Mouse (Mus musculus) forebrain, embryonic 16.5 days (tissue): Measurements from ENCODE around the gene Zfp653. TPM values are rescaled to one million over a fixed set of nuclear protein-coding genes. Genes with fewer than 3 reads are reported as not detected.
A peak's percentile ranks its signal among the peaks of the same experiment; 100 is the strongest.

Experiments
- ATAC-seq: fragments of 200-750 bp; cut with Nextera tagmentation; 2 replicates; pipeline ENCODE4 v1.8.0; 2017; ENCODE audit warnings: mild to moderate bottlenecking, moderate library complexity
- H3K27ac ChIP-seq: fragments of 300-500 bp; sonication (generic); 2 replicates; pipeline ENCODE4 v1.5.1; 2014; ENCODE audit warnings: low read length, control low read depth
- H3K27me3 ChIP-seq: fragments of 300-500 bp; sonication (generic); replicated peaks from 2 replicates; pipeline ENCODE4 v1.6.1; 2014; ENCODE audit warnings: low read length; ENCODE audit not compliant: control insufficient read depth, insufficient read depth
- H3K36me3 ChIP-seq: fragments of 300-500 bp; sonication (generic); 2 replicates; pipeline ENCODE4 v1.6.1; 2014; ENCODE audit not compliant: control insufficient read depth, insufficient read depth
- H3K4me1 ChIP-seq: fragments of 300-500 bp; sonication (generic); replicated peaks from 2 replicates; pipeline ENCODE4 v1.6.1; 2014; ENCODE audit warnings: low read length; ENCODE audit not compliant: control insufficient read depth, insufficient read depth
- H3K4me2 ChIP-seq: fragments of 300-500 bp; sonication (generic); 2 replicates; pipeline ENCODE4 v1.6.1; 2014; ENCODE audit warnings: mild to moderate bottlenecking, low read length, control low read depth
- H3K4me3 ChIP-seq: fragments of 300-500 bp; sonication (generic); replicated peaks from 2 replicates; pipeline ENCODE4 v1.5.1; 2014; ENCODE audit warnings: mild to moderate bottlenecking, low read length, control low read depth
- H3K9ac ChIP-seq: fragments of 300-500 bp; sonication (generic); replicated peaks from 2 replicates; pipeline ENCODE4 v1.6.1; 2014; ENCODE audit warnings: low read depth, low read length, control low read depth
- H3K9me3 ChIP-seq: fragments of 300-500 bp; sonication (generic); 2 replicates; pipeline ENCODE4 v1.6.1; 2016; ENCODE audit warnings: low read length; ENCODE audit not compliant: control insufficient read depth
- WGBS: fragments of 180-500 bp; shearing (Covaris S2); extraction: QIAGEN DNeasy Blood & Tissue Kit; methylation state at CpG from one replicate; pipeline ENCODE4 v1.1.7; 2014; 5-methylcytosine and 5-hydroxymethylcytosine counted together
- polyA plus RNA-seq: library from polyadenylated mRNA; unstranded; fragments of >200 nt; fragmentation: Nextera tagmentation; extraction: Ambion mirVana; gene quantifications from 2 replicates; pipeline ENCODE4 v1.2.1, GENCODE M21; 2015

Zfp653 gene
- polyA plus RNA-seq, 1 experiment from 2014 or later, result 22.4 TPM

DNA sequence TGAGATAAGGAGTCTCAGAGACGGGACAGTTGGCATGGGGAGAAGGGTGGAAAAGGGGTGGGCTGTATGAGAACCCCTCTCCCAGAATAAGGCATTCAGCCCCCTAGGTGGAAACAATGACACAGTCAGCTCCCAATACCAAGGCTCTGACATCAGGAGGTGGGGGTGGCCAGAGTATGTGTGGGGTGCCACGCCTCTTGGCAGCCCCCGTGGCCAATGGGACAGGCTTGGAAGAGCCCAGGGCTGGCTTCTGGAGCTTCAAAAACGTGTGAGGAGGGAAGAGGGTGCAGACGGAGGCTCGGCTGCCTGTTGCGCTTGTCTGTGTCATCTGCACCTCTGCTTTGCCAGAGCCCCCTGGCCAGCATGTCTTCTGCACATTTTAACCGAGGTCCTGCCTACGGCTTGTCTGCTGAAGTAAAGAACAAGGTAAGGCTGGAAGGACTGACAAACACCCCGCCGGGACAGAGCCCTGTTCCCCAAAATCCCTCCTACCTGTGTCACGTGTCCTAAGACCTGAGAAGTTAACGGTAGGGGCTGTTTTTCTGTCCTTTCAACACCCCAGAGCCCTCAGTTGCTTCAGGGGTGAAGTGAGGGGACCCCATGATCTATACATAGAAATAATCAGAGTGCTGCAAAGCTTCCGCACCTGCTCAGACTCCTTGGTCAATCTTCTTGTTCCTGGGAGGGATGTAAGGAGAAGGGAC lies 28.0 kb upstream of the Zfp653 start, which contains the start of gene Cnn1:
TSS of gene Cnn1 (plus strand) at position 224 of the 704 bp plus-strand sequence.
- H3K27me3 ChIP-seq, result peaks cover 27% of the 10 kb centered on the region
- WGBS, result 9% methylated on average over 14 of the region's 14 CpGs
- no peak within 1 kb of the TSS for H3K4me3 ChIP-seq
- H3K36me3 ChIP-seq, result no peaks in the 10 kb centered on the region
- no peak within 1 kb of the TSS for H3K9ac ChIP-seq
- H3K9me3 ChIP-seq, result no peaks in the 10 kb centered on the region
- H3K4me2 ChIP-seq, result no peak within 1 kb of the TSS
- H3K4me1 ChIP-seq, result peaks cover 3% of the 10 kb centered on the region; the same call in 1 of the 2 replicates
- H3K27ac ChIP-seq, result no peak within 1 kb of the TSS
- no peak for ATAC-seq

DNA sequence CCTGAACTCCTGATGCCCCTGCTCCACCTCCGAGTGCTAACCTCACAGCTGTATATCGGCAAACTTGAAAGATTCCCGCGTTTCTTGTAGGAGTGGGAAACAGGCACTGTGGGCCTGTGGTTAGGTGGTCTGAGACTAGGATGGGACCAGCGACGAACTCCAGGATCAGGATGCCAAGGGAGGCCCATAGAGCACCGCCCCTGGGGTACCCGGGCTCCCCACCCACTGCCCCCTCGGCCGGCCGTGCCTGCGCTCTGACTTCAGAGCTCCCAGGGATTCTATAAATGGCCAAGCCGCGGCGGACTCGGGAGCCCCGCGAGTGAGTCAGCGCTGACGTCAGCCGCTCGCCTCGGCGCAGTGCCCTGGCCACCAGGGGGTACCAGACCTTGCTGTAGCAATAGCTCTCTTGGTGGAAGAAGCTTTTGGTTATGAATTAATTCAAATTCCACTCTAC lies 24.7 kb upstream of the Zfp653 start:
- H3K9me3 ChIP-seq, result no peaks in the 10 kb centered on the region
- peak overlapping the region; percentile 39 for H3K4me3 ChIP-seq
- peak overlapping the region; percentile 53 for H3K9ac ChIP-seq
- peak overlapping the region; percentile 69 for H3K4me2 ChIP-seq
- no peak overlapping the region for H3K27ac ChIP-seq
- peak; percentile 61; the same call in 1 of the 2 replicates for ATAC-seq
- 1% methylated on average over 24 of the region's 24 CpGs for WGBS
- H3K27me3 ChIP-seq, result peaks cover 27% of the 10 kb centered on the region
- H3K36me3 ChIP-seq, result no peaks in the 10 kb centered on the region
- peaks cover 3% of the 10 kb centered on the region; the same call in 1 of the 2 replicates for H3K4me1 ChIP-seq

DNA sequence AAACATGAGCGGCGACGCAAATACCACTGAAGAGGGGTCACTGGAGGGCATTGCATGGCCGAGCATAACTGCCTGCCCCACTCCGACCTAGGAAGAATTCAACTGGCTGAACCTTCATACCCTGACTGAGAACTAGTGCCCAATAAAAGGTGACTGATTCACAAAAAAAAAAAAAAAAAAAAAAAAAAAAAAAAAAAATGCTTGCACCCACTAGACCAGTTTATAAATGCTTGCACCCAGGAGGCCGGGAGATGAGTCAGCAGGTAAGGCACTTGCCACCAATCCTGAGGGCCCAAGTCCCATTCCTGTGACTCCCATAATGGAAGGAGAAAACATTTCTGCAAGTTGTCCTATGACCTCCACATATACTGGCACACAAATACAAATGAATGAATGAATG lies 21.6 kb upstream of the Zfp653 start:
- 91% methylated on average over 6 of the region's 6 CpGs for WGBS
- Histone ChIP-seq H3K9me3 (no peaks in the 10 kb centered on the region), H3K36me3 (no peaks in the 10 kb centered on the region), H3K4me2 (no peak overlapping the region), H3K4me3 (no peak overlapping the region), H3K27me3 (0 out of 2 replicates have a peak, but pooled peaks cover 2% of the 10 kb centered on the region), H3K9ac (no peak overlapping the region), H3K27ac (no peak overlapping the region), H3K4me1 (peaks cover 3% of the 10 kb centered on the region; the same call in 1 of the 2 replicates)
- ATAC-seq, result no peak

DNA sequence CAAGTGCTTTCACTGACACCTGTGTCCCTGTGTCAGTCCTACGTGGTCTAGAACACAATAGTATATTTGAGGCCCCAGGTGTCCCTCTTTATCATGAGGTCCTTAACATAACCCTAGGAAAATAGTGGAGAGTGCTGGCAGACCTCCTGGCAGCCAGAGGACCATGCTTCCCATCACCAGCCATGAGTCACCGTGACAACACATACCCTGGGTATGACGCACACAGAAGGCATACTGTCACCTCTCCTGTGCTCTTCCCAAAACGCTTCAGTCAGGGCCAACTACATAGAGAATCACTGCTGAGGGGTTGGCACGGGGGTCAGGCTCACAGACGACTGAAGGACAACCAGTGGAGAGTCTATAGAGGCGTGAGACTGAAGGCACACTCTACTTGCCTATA lies 18.8 kb upstream of the Zfp653 start:
- Histone ChIP-seq H3K9ac (no peak overlapping the region), H3K27me3 (0 out of 2 replicates have a peak, but pooled peaks cover 2% of the 10 kb centered on the region), H3K4me2 (no peak overlapping the region), H3K27ac (no peak overlapping the region), H3K36me3 (no peaks in the 10 kb centered on the region), H3K9me3 (no peaks in the 10 kb centered on the region), H3K4me1 (peaks cover 6% of the 10 kb centered on the region), H3K4me3 (no peak overlapping the region)
- WGBS, result 86% methylated on average over 7 of the region's 7 CpGs
- no peak for ATAC-seq

DNA sequence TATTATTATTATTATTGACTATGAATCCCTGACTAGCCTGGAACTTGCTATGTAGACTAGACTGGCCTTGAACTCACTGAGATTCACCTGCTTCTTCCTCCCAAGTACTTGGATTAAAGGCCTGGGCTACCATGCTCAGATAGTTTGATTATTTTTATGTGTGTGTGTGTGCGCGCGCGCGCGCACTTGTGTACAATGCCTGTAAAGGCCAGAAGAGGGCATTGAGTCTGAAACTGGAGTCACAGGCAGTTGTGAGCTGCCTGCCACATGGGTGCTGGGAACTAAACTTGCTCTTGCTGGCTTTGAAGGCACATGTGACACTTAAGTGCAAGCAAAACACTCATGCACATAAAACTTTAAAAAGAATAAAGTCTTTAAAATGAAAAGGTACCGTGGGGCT lies 18.1 kb upstream of the Zfp653 start:
- Histone ChIP-seq H3K27ac (no peak overlapping the region), H3K36me3 (no peaks in the 10 kb centered on the region), H3K4me3 (no peak overlapping the region), H3K9ac (no peak overlapping the region), H3K4me2 (no peak overlapping the region), H3K27me3 (0 out of 2 replicates have a peak, but pooled peaks cover 2% of the 10 kb centered on the region), H3K9me3 (no peaks in the 10 kb centered on the region), H3K4me1 (peaks cover 11% of the 10 kb centered on the region)
- 95% methylated on average over 7 of the region's 7 CpGs for WGBS
- no peak for ATAC-seq

DNA sequence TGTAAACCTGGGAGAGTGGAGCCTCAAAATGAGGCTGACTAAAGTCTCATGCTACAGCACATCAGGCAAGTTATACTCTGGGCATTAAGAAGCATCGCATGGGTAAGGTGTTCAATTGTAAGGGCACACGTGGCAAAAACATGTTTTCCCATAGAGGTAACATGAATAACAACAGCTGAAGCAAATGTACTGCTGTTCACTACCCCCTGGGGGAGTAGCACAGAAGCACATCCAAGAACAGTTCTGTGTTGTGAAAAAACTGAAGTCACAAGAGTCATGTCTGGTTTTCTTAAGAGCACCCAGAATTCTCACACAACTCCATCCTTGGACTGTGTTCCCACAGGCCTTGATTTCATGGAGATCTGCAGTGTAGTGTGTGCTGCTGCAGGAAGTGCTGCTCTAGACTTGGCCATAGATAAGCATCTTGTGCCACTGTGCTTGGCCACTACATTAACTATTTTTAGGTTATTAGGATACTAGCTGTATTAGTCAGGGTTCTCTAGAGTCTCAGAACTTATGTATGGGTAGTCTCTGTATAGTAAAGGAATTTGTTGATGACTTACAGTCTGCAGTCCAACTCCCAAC lies 15.9 kb upstream of the Zfp653 start:
- Histone ChIP-seq H3K36me3 (no peaks in the 10 kb centered on the region), H3K9ac (no peak overlapping the region), H3K4me1 (peaks cover 11% of the 10 kb centered on the region), H3K27me3 (no peaks in the 10 kb centered on the region), H3K4me3 (no peak overlapping the region), H3K27ac (no peak overlapping the region), H3K4me2 (no peak overlapping the region), H3K9me3 (no peaks in the 10 kb centered on the region)
- 82% methylated on average over 2 of the region's 2 CpGs for WGBS
- ATAC-seq, result no peak

DNA sequence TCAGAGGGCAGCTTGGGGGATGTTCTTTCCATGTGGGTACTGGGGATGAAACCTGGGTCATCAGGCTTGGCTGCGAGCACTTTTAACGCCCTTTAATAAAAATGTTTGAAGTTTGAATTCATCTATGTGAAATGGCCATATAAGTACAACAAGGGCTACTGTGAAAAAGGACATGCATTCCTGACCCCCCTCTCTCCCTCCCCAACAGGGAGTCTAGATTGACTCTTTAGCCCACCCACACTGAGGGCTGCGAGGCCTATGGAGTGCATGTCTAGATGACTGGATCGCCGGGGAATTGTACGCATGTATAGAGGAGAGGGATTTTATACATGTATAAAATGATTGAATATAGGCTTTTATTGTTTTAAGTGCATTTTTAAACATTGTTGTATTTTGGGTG lies 14.8 kb upstream of the Zfp653 start:
- Histone ChIP-seq H3K36me3 (no peaks in the 10 kb centered on the region), H3K4me3 (peak overlapping the region; percentile 96), H3K27ac (no peak overlapping the region; the same call in 1 of the 2 replicates), H3K9ac (peak overlapping the region; percentile 81), H3K27me3 (no peaks in the 10 kb centered on the region), H3K4me2 (peak overlapping the region; percentile 67), H3K4me1 (peaks cover 11% of the 10 kb centered on the region), H3K9me3 (no peaks in the 10 kb centered on the region)
- WGBS, result 82% methylated on average over 6 of the region's 6 CpGs
- no peak for ATAC-seq

DNA sequence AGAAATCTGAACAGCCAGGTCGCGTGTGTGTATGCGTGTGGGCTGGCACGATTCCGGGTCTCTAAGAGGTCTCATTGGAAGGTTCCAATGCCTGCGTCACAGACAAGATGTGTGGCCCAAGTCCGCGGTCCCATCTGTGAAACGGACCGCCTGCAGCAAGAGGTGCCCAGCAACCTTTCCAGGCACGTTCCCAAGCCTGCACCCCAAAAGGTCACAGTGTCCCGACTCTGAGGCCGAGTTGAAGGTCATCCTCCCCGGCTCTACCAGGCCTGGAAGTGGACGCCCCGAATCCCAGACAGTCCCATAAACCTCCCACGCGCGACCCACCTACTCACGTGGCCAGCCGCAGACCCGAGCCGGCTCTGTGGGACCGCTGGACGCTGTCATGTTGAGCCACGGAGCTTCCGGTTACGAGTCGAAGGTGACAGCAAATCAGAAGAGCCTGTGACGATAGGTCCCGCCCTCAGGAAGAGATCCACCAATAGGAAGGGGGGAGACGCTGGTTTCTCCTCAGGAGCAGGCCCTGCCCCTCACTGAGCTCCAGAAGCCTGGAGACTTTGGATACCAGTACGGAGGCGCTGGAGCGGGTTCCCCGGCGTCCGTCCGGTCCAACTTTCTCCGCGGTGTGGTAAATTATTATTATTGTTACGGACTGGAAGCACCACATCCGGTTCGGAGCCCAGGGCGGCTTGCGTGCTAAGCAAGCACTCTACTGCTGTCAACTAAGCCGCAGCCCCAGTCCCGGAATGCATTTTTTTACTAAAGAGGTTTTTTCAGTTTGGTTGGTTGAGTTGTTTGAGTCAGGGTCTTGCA lies 14.1 kb upstream of the Zfp653 start, which contains the start of gene Ecsit:
TSS of gene Ecsit (minus strand) at position 417 of the 813 bp plus-strand sequence.
- no peaks in the 10 kb centered on the region for H3K9me3 ChIP-seq
- H3K36me3 ChIP-seq, result no peaks in the 10 kb centered on the region
- H3K4me3 ChIP-seq, result peak within 1 kb of the TSS; percentile 96
- ATAC-seq, result peak; percentile 100
- H3K4me2 ChIP-seq, result peak within 1 kb of the TSS; percentile 82
- no peaks in the 10 kb centered on the region for H3K27me3 ChIP-seq
- H3K4me1 ChIP-seq, result peaks cover 11% of the 10 kb centered on the region
- H3K9ac ChIP-seq, result peak within 1 kb of the TSS; percentile 81
- H3K27ac ChIP-seq, result peak within 1 kb of the TSS; percentile 70; the same call in 1 of the 2 replicates
- WGBS, result under 1% methylated on average over 48 of the region's 48 CpGs

DNA sequence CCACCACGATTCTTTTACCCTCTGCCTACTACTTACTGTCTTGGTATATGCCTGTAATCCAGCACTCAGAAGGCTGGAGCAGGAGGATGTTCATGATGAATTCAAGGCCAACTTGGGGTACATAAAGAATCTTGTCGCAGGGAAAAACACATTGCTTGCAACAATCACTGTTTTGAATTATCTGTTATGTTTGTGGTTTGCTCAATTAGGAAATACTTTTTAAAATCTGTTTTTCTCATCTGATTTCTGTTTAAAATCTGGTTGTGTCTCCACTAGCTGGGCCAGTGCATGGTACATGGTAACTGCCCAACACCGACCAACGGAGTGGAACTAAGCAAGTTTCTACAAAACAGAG lies 13.5 kb upstream of the Zfp653 start:
- H3K27ac ChIP-seq, result peak overlapping the region; percentile 31; the same call in 1 of the 2 replicates
- H3K36me3 ChIP-seq, result no peaks in the 10 kb centered on the region
- no peaks in the 10 kb centered on the region for H3K27me3 ChIP-seq
- peak overlapping the region; percentile 96 for H3K4me3 ChIP-seq
- H3K4me2 ChIP-seq, result peak overlapping the region; percentile 82
- peak overlapping the region; percentile 81 for H3K9ac ChIP-seq
- 34% methylated on average over 4 of the region's 4 CpGs for WGBS
- ATAC-seq, result no peak
- no peaks in the 10 kb centered on the region for H3K9me3 ChIP-seq
- H3K4me1 ChIP-seq, result peaks cover 11% of the 10 kb centered on the region
